Mouse (Mus musculus) heart, postnatal 0 days (tissue): ENCODE data around the gene Homer3.

Source experiments
- CTCF ChIP-seq: IDR thresholded peaks from 2 replicates; pipeline ENCODE4 v1.5.1; 2016; ENCODE audit warnings: antibody characterized with exemption, control low read depth, low read depth
- EP300 ChIP-seq: IDR thresholded peaks from 2 replicates; pipeline ENCODE4 v1.6.1; 2016; ENCODE audit warnings: antibody characterized with exemption, low read depth

DNA sequence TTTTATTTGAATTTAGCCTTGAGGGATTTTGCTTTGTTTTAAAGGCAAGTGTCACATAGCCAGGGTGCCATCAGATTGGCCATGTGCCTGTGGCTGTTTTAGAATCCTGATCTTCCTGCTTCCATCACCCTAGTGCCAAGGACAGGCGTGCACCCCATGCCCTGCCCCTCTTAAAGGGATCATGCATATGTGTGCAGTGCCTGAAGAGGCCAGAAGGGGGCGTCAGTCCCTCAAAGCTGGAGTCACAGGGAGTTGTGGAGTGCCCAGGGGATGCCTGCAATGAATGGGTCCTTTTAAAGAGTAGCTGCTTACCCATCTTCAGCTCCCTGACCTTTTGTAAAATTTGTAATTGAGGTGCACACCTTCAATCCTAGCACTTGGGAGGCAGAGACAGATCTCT lies 26.7 kb downstream of the Homer3 start:
- no peak for TF ChIP-seq EP300
- TF ChIP-seq CTCF, result peak; percentile 45
